Mouse (Mus musculus): ENCODE measurements around the gene Zfp13. TPM values are rescaled to one million over a fixed set of nuclear protein-coding genes. Genes with fewer than 3 reads are reported as not detected.

Zfp13 gene
- polyA plus RNA-seq, 1 experiment from 2014 or later: 21.2 TPM

DNA sequence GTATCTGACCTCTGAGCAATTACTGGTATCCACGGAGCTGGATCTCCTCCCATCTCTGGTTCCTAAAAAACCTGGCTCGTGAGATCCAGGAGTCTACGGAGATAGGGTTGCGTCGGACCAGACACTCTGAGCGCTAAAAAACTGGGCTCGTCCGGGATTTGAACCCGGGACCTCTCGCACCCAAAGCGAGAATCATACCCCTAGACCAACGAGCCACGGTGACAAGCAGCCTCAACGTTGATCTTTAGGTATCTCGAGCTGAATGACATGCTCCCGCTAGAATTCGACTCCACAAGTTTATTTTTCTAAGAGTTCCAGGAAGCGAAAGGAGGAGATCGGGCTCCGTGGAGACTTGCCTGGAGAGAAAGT is 53.0 kb downstream of the Zfp13 start:
- Histone ChIP-seq H3K4me2 (peak overlapping the region; percentile 62), H3K4me1 (peaks cover 21% of the 10 kb centered on the region), H3K27ac (no peak overlapping the region), H3K9me3 (replicated peaks) (no peaks in the 10 kb centered on the region), H3K27me3 (peaks cover 9% of the 10 kb centered on the region; the same call in 1 of the 2 replicates), H3K4me3 (peak overlapping the region; percentile 70), H3K9ac (peak overlapping the region; percentile 74), H3K36me3 (ENCODE audit: poor library complexity, severe bottlenecking) (no peaks in the 10 kb centered on the region)
- under 1% methylated on average over 20 of the region's 20 CpGs for WGBS
- ATAC-seq: peak; percentile 37

DNA sequence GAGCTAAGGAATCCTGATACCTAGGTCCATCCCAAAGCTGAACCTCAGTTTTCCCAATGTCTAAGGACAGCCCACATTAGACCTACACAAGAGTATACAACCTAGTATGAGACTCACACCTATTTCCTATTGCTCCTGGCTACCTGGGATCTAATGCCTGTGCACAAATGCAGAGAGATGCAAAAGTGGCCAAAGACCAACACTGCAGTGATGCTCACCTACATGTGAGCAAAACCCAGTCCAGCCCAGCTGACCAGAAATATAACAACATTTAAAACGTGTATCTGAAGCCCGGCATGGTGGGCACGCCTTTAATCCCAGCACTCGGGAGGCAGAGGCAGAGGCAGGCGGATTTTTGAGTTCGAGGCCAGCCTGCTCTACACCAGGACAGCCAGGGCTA is 53.4 kb downstream of the Zfp13 start:
- no peak overlapping the region for H3K27ac ChIP-seq
- ATAC-seq: no peak
- 13% methylated on average over 6 of the region's 6 CpGs for WGBS
- no peaks in the 10 kb centered on the region for H3K36me3 ChIP-seq (ENCODE audit: poor library complexity, severe bottlenecking)
- H3K4me1 ChIP-seq: peaks cover 17% of the 10 kb centered on the region
- H3K4me3 ChIP-seq: peak overlapping the region; percentile 70
- no peak overlapping the region for H3K9ac ChIP-seq
- no peaks in the 10 kb centered on the region for H3K9me3 ChIP-seq (replicated peaks)
- peak overlapping the region; percentile 62; the same call in 1 of the 2 replicates for H3K4me2 ChIP-seq
- H3K27me3 ChIP-seq: peaks cover 12% of the 10 kb centered on the region; the same call in 1 of the 2 replicates

DNA sequence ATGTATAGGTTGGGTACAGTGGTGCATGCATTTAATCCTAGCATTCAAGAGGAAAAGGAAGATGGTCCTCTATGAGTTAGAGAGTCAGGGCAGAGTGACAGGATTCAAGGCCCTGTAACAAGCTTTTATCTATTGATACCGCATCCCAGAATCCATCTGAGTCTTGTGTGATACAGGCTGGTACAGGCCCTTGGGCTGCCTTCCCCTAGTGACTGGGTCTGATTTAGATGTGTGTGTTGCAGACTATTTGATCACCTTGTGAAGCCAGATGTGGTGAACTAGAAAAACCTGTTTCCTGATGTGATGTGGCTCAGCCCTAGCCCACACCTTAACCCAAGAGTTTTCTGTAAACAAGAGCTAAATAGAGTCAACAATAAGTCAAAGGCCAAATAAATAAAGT is 54.5 kb downstream of the Zfp13 start:
- H3K4me3 ChIP-seq: no peak overlapping the region
- 89% methylated on average over 1 of the region's 1 CpGs for WGBS
- no peak overlapping the region for H3K4me2 ChIP-seq
- H3K9me3 ChIP-seq (replicated peaks): no peaks in the 10 kb centered on the region
- no peak overlapping the region for H3K9ac ChIP-seq
- H3K4me1 ChIP-seq: peaks cover 17% of the 10 kb centered on the region
- H3K27ac ChIP-seq: no peak overlapping the region
- no peaks in the 10 kb centered on the region for H3K36me3 ChIP-seq (ENCODE audit: poor library complexity, severe bottlenecking)
- no peak for ATAC-seq
- H3K27me3 ChIP-seq: peaks cover 22% of the 10 kb centered on the region

DNA sequence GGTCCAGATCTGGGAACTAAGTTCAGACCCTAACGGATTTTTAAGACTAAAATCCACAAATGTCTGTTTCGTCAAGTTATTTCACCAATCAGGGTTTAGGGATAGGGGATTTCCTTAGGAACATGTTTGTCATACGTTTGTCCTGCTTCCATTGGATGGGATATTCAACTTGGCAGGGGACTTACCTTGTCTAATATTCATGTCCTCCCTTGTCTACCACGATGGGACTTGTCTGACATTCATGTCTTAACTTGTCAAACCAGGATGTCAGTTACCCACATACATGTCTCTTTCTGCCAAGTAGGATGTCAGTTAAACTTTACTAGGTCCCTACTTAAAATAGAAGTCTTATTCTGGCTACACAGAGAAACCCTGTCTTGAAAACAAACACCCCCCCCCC is 55.3 kb downstream of the Zfp13 start:
- WGBS: 81% methylated on average over 4 of the region's 4 CpGs
- ATAC-seq: no peak
- H3K4me2 ChIP-seq: no peak overlapping the region
- no peak overlapping the region for H3K4me3 ChIP-seq
- peaks cover 30% of the 10 kb centered on the region for H3K27me3 ChIP-seq
- H3K9ac ChIP-seq: no peak overlapping the region
- peaks cover 11% of the 10 kb centered on the region for H3K4me1 ChIP-seq
- no peak overlapping the region for H3K27ac ChIP-seq
- H3K9me3 ChIP-seq (replicated peaks): no peaks in the 10 kb centered on the region
- no peaks in the 10 kb centered on the region for H3K36me3 ChIP-seq (ENCODE audit: poor library complexity, severe bottlenecking)

DNA sequence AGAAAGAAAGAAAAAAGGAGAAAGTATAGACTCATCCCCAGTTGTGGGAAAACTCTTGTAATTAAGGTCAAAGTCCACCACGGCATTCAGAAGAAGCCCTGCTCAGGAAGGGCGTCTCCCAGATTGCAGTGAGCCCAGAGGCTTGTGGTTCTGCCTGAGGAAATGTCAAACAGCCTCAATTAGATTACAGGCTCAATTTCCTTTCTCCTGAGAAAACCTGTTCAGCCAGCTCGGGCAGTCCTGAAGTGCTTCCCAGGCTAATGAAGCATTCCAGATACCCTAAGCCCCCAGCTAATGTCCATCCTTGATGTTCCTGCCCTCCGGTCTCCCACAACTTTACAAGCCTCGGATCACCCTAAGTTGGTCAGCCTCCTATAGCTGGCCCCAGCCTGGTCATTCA is 56.0 kb downstream of the Zfp13 start:
- H3K4me2 ChIP-seq: no peak overlapping the region
- no peak overlapping the region for H3K9ac ChIP-seq
- no peaks in the 10 kb centered on the region for H3K9me3 ChIP-seq (replicated peaks)
- H3K27ac ChIP-seq: no peak overlapping the region
- peaks cover 37% of the 10 kb centered on the region for H3K27me3 ChIP-seq
- H3K4me3 ChIP-seq: no peak overlapping the region
- ATAC-seq: no peak
- 68% methylated on average over 5 of the region's 5 CpGs for WGBS
- peaks cover 14% of the 10 kb centered on the region for H3K4me1 ChIP-seq
- no peaks in the 10 kb centered on the region for H3K36me3 ChIP-seq (ENCODE audit: poor library complexity, severe bottlenecking)

DNA sequence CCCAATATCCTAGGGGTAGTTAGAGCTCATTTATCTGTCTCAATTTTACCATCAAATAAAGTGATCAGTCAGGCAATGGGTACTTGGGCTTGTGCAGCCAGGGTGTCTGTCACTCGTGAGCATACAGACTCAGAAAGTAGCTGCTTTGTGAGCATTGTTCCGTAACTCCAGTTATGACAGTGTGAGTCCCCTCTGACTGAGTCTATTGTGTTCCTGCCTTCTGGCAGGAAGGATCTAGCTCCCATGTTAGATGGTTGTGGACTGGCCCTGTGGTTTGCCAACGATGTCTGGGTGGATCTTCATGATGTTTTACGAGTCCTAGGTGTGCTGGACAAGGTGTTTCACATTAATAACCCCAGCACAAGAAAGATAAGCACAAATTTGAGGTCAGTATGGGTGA is 56.5 kb downstream of the Zfp13 start:
- Histone ChIP-seq H3K4me2 (no peak overlapping the region), H3K4me3 (no peak overlapping the region), H3K36me3 (ENCODE audit: poor library complexity, severe bottlenecking) (no peaks in the 10 kb centered on the region), H3K9ac (no peak overlapping the region), H3K27ac (no peak overlapping the region), H3K27me3 (peaks cover 42% of the 10 kb centered on the region), H3K4me1 (peaks cover 19% of the 10 kb centered on the region), H3K9me3 (replicated peaks) (no peaks in the 10 kb centered on the region)
- WGBS: 57% methylated on average over 4 of the region's 4 CpGs
- no peak for ATAC-seq

DNA sequence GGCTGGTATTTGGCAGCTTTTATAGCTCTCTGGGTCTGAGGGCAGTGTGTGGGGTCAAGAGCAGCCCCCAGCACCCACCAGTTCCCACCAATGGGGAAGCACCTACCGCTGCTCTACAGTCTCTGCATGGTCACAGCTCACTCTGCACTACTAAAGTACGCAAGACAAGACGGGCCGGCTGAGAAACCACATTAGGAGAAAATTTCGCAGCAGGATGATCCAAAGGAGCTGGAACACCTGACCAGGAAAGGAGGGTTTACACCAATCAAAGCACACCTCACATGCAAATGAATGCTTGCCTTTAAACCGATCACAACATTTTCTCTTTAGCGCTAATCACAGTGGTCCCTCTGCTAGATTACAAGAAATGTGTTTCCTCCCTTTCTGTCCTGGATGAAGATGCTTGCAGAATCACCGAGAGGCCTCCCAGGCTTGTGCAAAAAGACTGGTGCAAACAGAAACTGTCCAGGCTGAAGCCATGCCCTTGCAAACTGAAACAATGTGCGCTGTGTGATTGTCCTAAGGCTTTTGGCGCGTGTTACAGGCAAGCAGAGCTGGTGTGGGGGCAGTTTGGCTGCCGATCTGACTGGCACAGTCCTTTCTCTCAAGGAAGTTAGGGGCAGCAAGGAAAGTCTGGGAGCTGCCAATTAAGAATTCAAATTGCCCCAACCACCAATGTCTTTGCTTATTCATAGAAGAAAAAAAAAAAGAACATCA is 57.1 kb downstream of the Zfp13 start:
- Histone ChIP-seq H3K27ac (no peak overlapping the region), H3K9ac (0 out of 2 replicates have a peak overlapping the region, but pooled peaks have one; percentile 30), H3K36me3 (ENCODE audit: poor library complexity, severe bottlenecking) (no peaks in the 10 kb centered on the region), H3K4me2 (peak overlapping the region; percentile 48), H3K9me3 (replicated peaks) (no peaks in the 10 kb centered on the region), H3K4me1 (peaks cover 22% of the 10 kb centered on the region), H3K27me3 (peaks cover 48% of the 10 kb centered on the region), H3K4me3 (peak overlapping the region; percentile 19)
- 14% methylated on average over 12 of the region's 12 CpGs for WGBS
- no peak for ATAC-seq

DNA sequence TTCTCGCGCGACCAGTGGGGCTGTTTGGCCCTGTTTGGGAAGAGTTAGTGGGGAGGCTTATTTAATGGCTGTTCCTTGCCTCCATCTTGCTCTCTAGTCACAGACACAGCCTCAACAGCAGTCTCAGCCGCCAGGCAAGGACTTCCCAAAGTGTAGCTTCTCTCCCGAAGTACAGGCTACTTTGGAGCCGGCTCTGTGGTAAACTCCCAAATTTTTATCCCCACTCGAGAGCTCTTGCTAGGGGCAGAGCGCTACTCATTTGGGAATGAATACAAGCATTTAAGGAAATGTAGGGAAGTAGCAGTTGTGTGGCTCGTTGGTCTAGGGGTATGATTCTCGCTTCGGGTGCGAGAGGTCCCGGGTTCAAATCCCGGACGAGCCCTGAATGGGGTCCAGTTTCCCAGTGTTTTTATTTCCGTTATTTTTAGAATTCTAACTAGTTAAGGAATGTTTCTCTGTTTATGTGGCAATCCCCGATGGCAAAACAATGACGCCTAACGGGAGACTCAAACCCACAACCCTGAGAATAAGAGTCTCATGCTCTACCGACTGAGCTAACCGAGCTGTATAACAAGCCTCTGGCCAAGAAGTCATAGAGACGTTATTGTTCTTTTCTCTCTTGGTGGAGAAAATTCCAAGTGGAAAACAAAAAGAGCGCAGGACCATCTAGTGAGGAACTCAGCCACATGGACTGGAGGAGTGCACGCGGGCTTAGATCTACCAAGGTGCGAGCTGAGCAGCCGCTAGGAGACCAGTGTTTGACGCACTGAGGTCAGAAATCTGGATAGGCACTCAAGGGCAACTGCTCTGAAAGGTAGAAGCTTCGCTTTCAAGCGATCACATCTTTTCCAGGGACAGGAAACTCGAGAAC is 58.4 kb downstream of the Zfp13 start:
- H3K27me3 ChIP-seq: peaks cover 53% of the 10 kb centered on the region
- peaks cover 22% of the 10 kb centered on the region for H3K4me1 ChIP-seq
- H3K4me3 ChIP-seq: no peak overlapping the region
- H3K4me2 ChIP-seq: peak overlapping the region; percentile 22; the same call in 1 of the 2 replicates
- H3K9me3 ChIP-seq (replicated peaks): no peaks in the 10 kb centered on the region
- H3K27ac ChIP-seq: no peak overlapping the region
- no peak overlapping the region for H3K9ac ChIP-seq
- H3K36me3 ChIP-seq (ENCODE audit: poor library complexity, severe bottlenecking): no peaks in the 10 kb centered on the region
- peak; percentile 14; the same call in 1 of the 2 replicates for ATAC-seq
- WGBS: 8% methylated on average over 31 of the region's 31 CpGs

DNA sequence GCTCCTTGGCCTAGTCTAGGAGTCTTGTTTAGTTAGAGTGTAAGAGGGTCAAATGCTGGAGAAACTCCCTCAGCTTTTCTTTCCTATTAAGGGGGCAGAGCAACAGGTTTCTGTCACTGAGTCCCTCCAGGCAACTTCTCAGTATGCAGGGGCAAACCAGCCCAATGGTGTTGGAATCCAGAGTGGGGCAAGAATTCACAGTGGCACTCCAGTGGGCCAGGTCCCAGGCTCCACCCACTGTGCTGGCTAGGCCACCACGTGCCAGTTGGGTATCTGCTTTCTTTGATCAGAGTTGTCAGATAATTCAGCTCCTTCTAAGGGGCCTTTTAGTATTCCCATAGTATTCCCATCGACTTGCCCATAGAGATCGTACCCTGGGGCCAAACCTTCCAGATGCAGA is 59.2 kb downstream of the Zfp13 start:
- H3K9me3 ChIP-seq (replicated peaks): no peaks in the 10 kb centered on the region
- H3K4me2 ChIP-seq: 0 out of 2 replicates have a peak overlapping the region, but pooled peaks have one; percentile 22
- H3K36me3 ChIP-seq (ENCODE audit: poor library complexity, severe bottlenecking): no peaks in the 10 kb centered on the region
- no peak overlapping the region for H3K9ac ChIP-seq
- H3K27me3 ChIP-seq: peaks cover 52% of the 10 kb centered on the region
- no peak overlapping the region for H3K4me3 ChIP-seq
- H3K4me1 ChIP-seq: peaks cover 22% of the 10 kb centered on the region
- WGBS: 33% methylated on average over 3 of the region's 3 CpGs
- ATAC-seq: no peak
- no peak overlapping the region for H3K27ac ChIP-seq

DNA sequence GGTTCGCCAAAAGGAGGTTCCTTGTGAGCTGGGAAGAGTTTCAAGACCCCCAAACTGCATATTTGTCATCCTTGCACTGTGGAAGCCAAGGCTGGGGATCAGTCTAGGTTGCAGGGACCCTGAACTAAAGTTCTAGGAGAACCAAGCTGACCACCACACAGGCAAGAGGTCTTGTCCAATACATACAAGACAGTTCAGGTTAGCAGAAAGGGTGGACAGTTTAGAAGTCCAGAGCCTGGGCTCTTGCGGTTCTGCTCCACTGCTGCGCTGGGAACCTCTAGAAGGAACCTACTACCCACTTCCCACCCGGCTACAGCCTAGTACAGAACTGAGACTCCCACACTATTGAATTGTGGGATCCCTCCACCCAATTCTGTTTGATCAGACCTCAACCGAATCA is 59.7 kb downstream of the Zfp13 start:
- H3K27me3 ChIP-seq: peaks cover 56% of the 10 kb centered on the region
- no peak overlapping the region for H3K27ac ChIP-seq
- 91% methylated on average over 5 of the region's 5 CpGs for WGBS
- no peak for ATAC-seq
- no peak overlapping the region for H3K4me2 ChIP-seq
- no peaks in the 10 kb centered on the region for H3K36me3 ChIP-seq (ENCODE audit: poor library complexity, severe bottlenecking)
- peaks cover 22% of the 10 kb centered on the region for H3K4me1 ChIP-seq
- no peaks in the 10 kb centered on the region for H3K9me3 ChIP-seq (replicated peaks)
- H3K4me3 ChIP-seq: no peak overlapping the region
- no peak overlapping the region for H3K9ac ChIP-seq

DNA sequence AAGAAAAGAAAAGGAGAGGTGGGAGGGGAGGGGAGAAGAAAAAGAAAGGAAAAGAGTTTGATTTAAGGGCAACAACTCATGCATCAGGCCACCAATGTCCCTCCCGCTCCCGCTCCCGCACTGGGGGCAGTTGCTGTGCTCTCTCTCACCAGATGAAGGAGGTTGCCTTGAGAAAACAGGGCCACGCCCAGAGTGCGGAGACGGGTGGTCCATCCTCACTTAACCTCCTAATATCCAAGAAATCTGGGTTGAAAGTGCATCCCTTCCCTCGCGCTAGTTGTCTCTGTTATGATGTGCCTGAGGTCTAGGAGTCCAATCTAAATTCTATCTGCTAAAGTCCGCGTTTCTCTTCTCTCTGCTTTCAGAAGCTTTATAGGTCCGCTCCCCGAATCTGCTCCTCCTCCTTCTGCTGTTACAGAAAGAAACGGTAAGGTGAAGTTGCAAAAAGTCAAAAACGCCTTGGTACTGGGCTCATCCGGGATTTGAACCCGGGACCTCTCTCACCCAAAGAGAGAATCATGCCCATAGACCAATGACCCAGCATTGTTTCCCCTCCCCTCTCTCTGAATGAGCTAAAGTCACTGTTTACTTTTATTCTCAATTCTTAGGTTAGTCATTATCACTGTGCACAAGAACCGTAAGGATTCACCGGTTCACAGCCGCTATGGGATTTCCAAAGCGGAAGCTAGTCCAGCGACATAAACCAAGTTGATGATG is 60.8 kb downstream of the Zfp13 start:
- peak overlapping the region; percentile 40; the same call in 1 of the 2 replicates for H3K9ac ChIP-seq
- no peak overlapping the region for H3K27ac ChIP-seq
- no peaks in the 10 kb centered on the region for H3K36me3 ChIP-seq (ENCODE audit: poor library complexity, severe bottlenecking)
- peaks cover 22% of the 10 kb centered on the region for H3K4me1 ChIP-seq
- WGBS: 11% methylated on average over 21 of the region's 21 CpGs
- H3K27me3 ChIP-seq: peaks cover 62% of the 10 kb centered on the region
- H3K4me2 ChIP-seq: peak overlapping the region; percentile 50
- peak overlapping the region; percentile 27 for H3K4me3 ChIP-seq
- no peaks in the 10 kb centered on the region for H3K9me3 ChIP-seq (replicated peaks)
- ATAC-seq: no peak

Measured in forebrain, embryonic 13.5 days (tissue).